Mouse (Mus musculus) myocyte (in vitro differentiated cells): Measurements from ENCODE around the gene 1700001P01Rik.

Source experiments
- CEBPB ChIP-seq: IDR thresholded peaks from 2 replicates; pipeline ENCODE4 v1.6.1; 2011; ENCODE audit warnings: mild to moderate bottlenecking, moderate library complexity; ENCODE audit not compliant: poor library complexity, insufficient read depth, severe bottlenecking
- E2F4 ChIP-seq: IDR thresholded peaks from one replicate; pipeline ENCODE4 v1.6.1; 2011; ENCODE audit warnings: mild to moderate bottlenecking, control low read depth, moderate library complexity; ENCODE audit not compliant: insufficient read depth
- MAX ChIP-seq: IDR thresholded peaks from one replicate; pipeline ENCODE4 v1.6.1; 2011; ENCODE audit warnings: low read depth, mild to moderate bottlenecking, control low read depth
- MYOD1 ChIP-seq, 3 experiments: IDR thresholded peaks; one replicate each; pipeline ENCODE4 v1.6.1; 2011; ENCODE audit warnings: control low read depth in 2 of 3, low read depth in 2 of 3, mild to moderate bottlenecking in 2 of 3, moderate library complexity in 1 of 3; ENCODE audit not compliant: insufficient read length in 2 of 3, control insufficient read depth in 1 of 3
- MYOG ChIP-seq, 3 experiments: IDR thresholded peaks; one replicate each; pipeline ENCODE4 v1.6.1; 2011; ENCODE audit warnings: control low read depth in 2 of 3, low read depth in 2 of 3, mild to moderate bottlenecking in 2 of 3; ENCODE audit not compliant: insufficient read length in 2 of 3, control insufficient read depth in 1 of 3, insufficient read depth in 1 of 3
- POLR2A ChIP-seq: IDR thresholded peaks from one replicate; pipeline ENCODE4 v1.6.1; 2011; ENCODE audit warnings: low read depth, mild to moderate bottlenecking, control low read depth, moderate library complexity; ENCODE audit not compliant: insufficient read length
- POLR2AphosphoS2 ChIP-seq: IDR thresholded peaks from one replicate; pipeline ENCODE4 v1.6.1; 2011; ENCODE audit warnings: low read depth, control low read depth; ENCODE audit not compliant: insufficient read length
- REST ChIP-seq: IDR thresholded peaks from one replicate; pipeline ENCODE4 v1.6.1; 2011; ENCODE audit warnings: mild to moderate bottlenecking, control low read depth, moderate library complexity; ENCODE audit not compliant: insufficient read depth, insufficient read length
- TCF12 ChIP-seq: IDR thresholded peaks from one replicate; pipeline ENCODE4 v1.6.1; 2011; ENCODE audit warnings: mild to moderate bottlenecking, control low read depth; ENCODE audit not compliant: poor library complexity, insufficient read depth, severe bottlenecking
- USF1 ChIP-seq: IDR thresholded peaks from one replicate; pipeline ENCODE4 v1.6.1; 2011; ENCODE audit warnings: low read depth, mild to moderate bottlenecking, control low read depth, moderate library complexity

GRCm38 (mm10) chr11:97798083-97798435 is 22.3 kb upstream of the 1700001P01Rik start:
- no peak for TF ChIP-seq POLR2A
- TF ChIP-seq USF1, result no peak
- no peak for TF ChIP-seq MAX
- no peak for TF ChIP-seq CEBPB
- TF ChIP-seq POLR2AphosphoS2, result no peak
- no peak for TF ChIP-seq MYOG (IDR thresholded peaks at IDR 0.05; ENCODE audit: control insufficient read depth in 1 of 3, insufficient read depth in 1 of 3, insufficient read length in 2 of 3, low read depth in 2 of 3)
- TF ChIP-seq REST, result no peak
- TF ChIP-seq TCF12, result no peak
- no peak for TF ChIP-seq MYOD1 (IDR thresholded peaks at IDR 0.05; ENCODE audit: control insufficient read depth in 1 of 3, insufficient read length in 2 of 3, low read depth in 2 of 3)
- no peak for TF ChIP-seq E2F4
